Mouse (Mus musculus) heart, embryonic 16.5 days (tissue): ENCODE measurements around the gene Lsm2. TPM values are rescaled to one million over a fixed set of nuclear protein-coding genes. Genes with fewer than 3 reads are reported as not detected.
"Not testable (repeated sequence)": the region's sequence is repeated elsewhere in the genome, so short reads cannot be mapped to it uniquely, and the experiment has no call there.

Experiments
- ATAC-seq: fragments of 200-750 bp; cut with Nextera tagmentation; replicated peaks from 2 replicates; pipeline ENCODE4 v1.8.0; 2017; ENCODE audit warnings: moderate number of reproducible peaks; ENCODE audit not compliant: insufficient read depth, low FRiP score; ENCODE audit errors: extremely low read depth
- H3K27ac ChIP-seq: fragments of 300-500 bp; sonication (generic); 2 replicates; pipeline ENCODE4 v1.5.1; 2014; ENCODE audit warnings: mild to moderate bottlenecking, low read length, control low read depth, moderate library complexity
- H3K27me3 ChIP-seq: fragments of 300-500 bp; sonication (generic); 2 replicates; pipeline ENCODE4 v1.6.1; 2014; ENCODE audit warnings: low read length, mixed read lengths; ENCODE audit not compliant: control insufficient read depth, insufficient read depth
- H3K36me3 ChIP-seq: fragments of 300-500 bp; sonication (generic); 2 replicates; pipeline ENCODE4 v1.6.1; 2014; ENCODE audit not compliant: control insufficient read depth, insufficient read depth
- H3K4me1 ChIP-seq: fragments of 300-500 bp; sonication (generic); 2 replicates; pipeline ENCODE4 v1.6.1; 2014; ENCODE audit warnings: low read length, mixed read lengths; ENCODE audit not compliant: control insufficient read depth, insufficient read depth
- H3K4me2 ChIP-seq: fragments of 300-500 bp; sonication (generic); 2 replicates; pipeline ENCODE4 v1.6.1; 2014; ENCODE audit warnings: low read depth, mild to moderate bottlenecking, control low read depth, low read length
- H3K4me3 ChIP-seq: fragments of 300-500 bp; sonication (generic); 2 replicates; pipeline ENCODE4 v1.5.1; 2014; ENCODE audit warnings: mild to moderate bottlenecking, control low read depth, low read length
- H3K9ac ChIP-seq: fragments of 300-500 bp; sonication (generic); 2 replicates; pipeline ENCODE4 v1.6.1; 2014; ENCODE audit warnings: low read length, control low read depth
- H3K9me3 ChIP-seq: fragments of 300-500 bp; sonication (generic); replicated peaks from 2 replicates; pipeline ENCODE4 v1.6.1; 2016; ENCODE audit warnings: low read length; ENCODE audit not compliant: control insufficient read depth
- WGBS: fragments of 180-500 bp; shearing (Covaris S2); extraction: QIAGEN DNeasy Blood & Tissue Kit; methylation state at CpG from one replicate; pipeline ENCODE4 v1.1.7; 2014; 5-methylcytosine and 5-hydroxymethylcytosine counted together
- polyA plus RNA-seq: library from polyadenylated mRNA; unstranded; fragments of >200 nt; fragmentation: Nextera tagmentation; extraction: Ambion mirVana; gene quantifications from 2 replicates; pipeline ENCODE4 v1.2.1, GENCODE M21; 2015

Gene Lsm2
- polyA plus RNA-seq, 1 experiment from 2014 or later: 132 TPM

GRCm38 (mm10) chr17:34946486-34947140 lies 35.0 kb upstream of the Lsm2 start:
- Histone ChIP-seq H3K4me1 (peaks cover 13% of the 10 kb centered on the region), H3K27ac (no peak overlapping the region), H3K36me3 (peaks cover 12% of the 10 kb centered on the region), H3K4me2 (no peak overlapping the region), H3K27me3 (no peaks in the 10 kb centered on the region), H3K4me3 (no peak overlapping the region), H3K9ac (no peak overlapping the region), H3K9me3 (no peaks in the 10 kb centered on the region)
- WGBS: 86% methylated on average over 5 of the region's 5 CpGs
- ATAC-seq: no peak

- H3K4me2 ChIP-seq: no peak overlapping the region
- no peak for ATAC-seq
- no peak overlapping the region for H3K27ac ChIP-seq
- no peak overlapping the region for H3K9ac ChIP-seq
- no peaks in the 10 kb centered on the region for H3K27me3 ChIP-seq
- peaks cover 12% of the 10 kb centered on the region for H3K36me3 ChIP-seq
- WGBS: 24% methylated on average over 8 of the region's 8 CpGs
- H3K4me3 ChIP-seq: no peak overlapping the region
- H3K4me1 ChIP-seq: peaks cover 10% of the 10 kb centered on the region
- no peaks in the 10 kb centered on the region for H3K9me3 ChIP-seq
These were observed 34.1 kb upstream of the Lsm2 start for GRCm38 (mm10) chr17:34947606-34948005.

- Histone ChIP-seq H3K4me1 (peaks cover 10% of the 10 kb centered on the region), H3K36me3 (peaks cover 12% of the 10 kb centered on the region)
- H3K9me3 ChIP-seq, ATAC-seq, H3K4me3 ChIP-seq, H3K4me2 ChIP-seq, H3K27ac ChIP-seq, H3K27me3 ChIP-seq, H3K9ac ChIP-seq: not testable (repeated sequence)
- 63% methylated on average over 9 of the region's 9 CpGs for WGBS
These were observed 32.7 kb upstream of the Lsm2 start for GRCm38 (mm10) chr17:34948721-34949552.

GRCm38 (mm10) chr17:34949553-34949969 lies 32.1 kb upstream of the Lsm2 start:
- no peak for ATAC-seq
- Histone ChIP-seq H3K9me3 (no peaks in the 10 kb centered on the region), H3K4me3 (no peak overlapping the region), H3K4me1 (peaks cover 10% of the 10 kb centered on the region), H3K36me3 (peaks cover 12% of the 10 kb centered on the region), H3K4me2 (no peak overlapping the region), H3K27ac (no peak overlapping the region), H3K9ac (no peak overlapping the region), H3K27me3 (no peaks in the 10 kb centered on the region)
- WGBS: 50% methylated on average over 4 of the region's 4 CpGs

GRCm38 (mm10) chr17:34950514-34951455 lies 30.9 kb upstream of the Lsm2 start:
- Histone ChIP-seq H3K9me3 (no peaks in the 10 kb centered on the region), H3K4me1 (peaks cover 10% of the 10 kb centered on the region), H3K27ac (peak overlapping the region; percentile 55), H3K9ac (peak overlapping the region; percentile 77), H3K27me3 (no peaks in the 10 kb centered on the region), H3K4me3 (peak overlapping the region; percentile 62), H3K4me2 (peak overlapping the region; percentile 74), H3K36me3 (peaks cover 12% of the 10 kb centered on the region)
- whole genome bisulfite sequencing: 29% methylated on average over 10 of the region's 10 CpGs
- ATAC-seq: no peak

- ATAC-seq: no peak
- no peaks in the 10 kb centered on the region for H3K27me3 ChIP-seq
- WGBS: under 1% methylated on average over 29 of the region's 29 CpGs
These were observed 29.9 kb upstream of the Lsm2 start for GRCm38 (mm10) chr17:34951636-34952377.

GRCm38 (mm10) chr17:34952378-34953040 lies 29.2 kb upstream of the Lsm2 start:
- H3K9me3 ChIP-seq: no peaks in the 10 kb centered on the region
- peak overlapping the region; percentile 74 for H3K4me2 ChIP-seq
- ATAC-seq: peak; percentile 75
- H3K27me3 ChIP-seq: no peaks in the 10 kb centered on the region
- H3K36me3 ChIP-seq: peaks cover 12% of the 10 kb centered on the region
- H3K27ac ChIP-seq: peak overlapping the region; percentile 55
- peak overlapping the region; percentile 62 for H3K4me3 ChIP-seq
- peaks cover 10% of the 10 kb centered on the region for H3K4me1 ChIP-seq
- under 1% methylated on average over 23 of the region's 23 CpGs for WGBS
- H3K9ac ChIP-seq: peak overlapping the region; percentile 77

More at GRCm38 (mm10) chr17:34951636-34952377, 29.9 kb upstream of the Lsm2 start:
- Histone ChIP-seq H3K9me3 (no peaks in the 10 kb centered on the region), H3K27ac (peak overlapping the region; percentile 55), H3K4me3 (peak overlapping the region; percentile 62), H3K36me3 (peaks cover 12% of the 10 kb centered on the region), H3K9ac (peak overlapping the region; percentile 77), H3K4me1 (peaks cover 10% of the 10 kb centered on the region), H3K4me2 (peak overlapping the region; percentile 74)

- WGBS: 89% methylated on average over 3 of the region's 3 CpGs
- no peak for ATAC-seq
These were observed 28.4 kb upstream of the Lsm2 start for GRCm38 (mm10) chr17:34953258-34953657.

More at GRCm38 (mm10) chr17:34953258-34953657, 28.4 kb upstream of the Lsm2 start:
- Histone ChIP-seq H3K4me2 (no peak overlapping the region), H3K9ac (no peak overlapping the region), H3K27me3 (no peaks in the 10 kb centered on the region), H3K9me3 (no peaks in the 10 kb centered on the region), H3K4me3 (no peak overlapping the region), H3K36me3 (peaks cover 12% of the 10 kb centered on the region), H3K4me1 (peaks cover 10% of the 10 kb centered on the region), H3K27ac (no peak overlapping the region)
